Mouse (Mus musculus) cerebellum, postnatal 25 days (tissue): ENCODE measurements around the gene Ehd4.

Experiments
- DNase-seq, 2 experiments: peaks; one replicate each; pipeline ENCODE4 v3.0.0; 2021; ENCODE audit warnings: mixed read lengths in 2 of 2

Ehd4 gene

GRCm38 (mm10) chr2:120142336-120142735, 12.1 kb downstream of the Ehd4 start:
- DNase-seq = no peak

- DNase-seq = no peak
Measured at GRCm38 (mm10) chr2:120141671-120142070, 12.7 kb downstream of the Ehd4 start.

DNA sequence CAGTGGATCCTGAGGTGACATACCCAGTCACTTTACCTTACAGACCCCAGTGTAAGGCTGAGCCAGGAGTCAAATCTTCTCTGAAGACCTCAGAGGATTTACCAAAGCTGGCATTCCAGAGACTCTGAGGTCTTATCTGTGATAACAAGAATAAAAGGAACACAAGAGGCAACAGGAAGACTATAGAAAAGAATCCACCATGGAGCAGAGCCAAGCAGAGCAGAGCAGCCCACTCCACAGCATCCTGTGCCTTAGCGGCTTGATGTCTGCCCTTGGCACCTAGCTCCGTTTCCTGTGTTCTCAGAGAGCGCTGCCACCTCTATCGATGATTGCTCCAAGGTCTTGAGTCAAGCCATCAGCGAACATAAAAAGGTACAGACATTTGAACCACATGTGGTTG, 14.1 kb downstream of the Ehd4 start:
- DNase-seq = no peak

GRCm38 (mm10) chr2:120139091-120139490, 15.3 kb downstream of the Ehd4 start:
- DNase-seq = no peak

DNA sequence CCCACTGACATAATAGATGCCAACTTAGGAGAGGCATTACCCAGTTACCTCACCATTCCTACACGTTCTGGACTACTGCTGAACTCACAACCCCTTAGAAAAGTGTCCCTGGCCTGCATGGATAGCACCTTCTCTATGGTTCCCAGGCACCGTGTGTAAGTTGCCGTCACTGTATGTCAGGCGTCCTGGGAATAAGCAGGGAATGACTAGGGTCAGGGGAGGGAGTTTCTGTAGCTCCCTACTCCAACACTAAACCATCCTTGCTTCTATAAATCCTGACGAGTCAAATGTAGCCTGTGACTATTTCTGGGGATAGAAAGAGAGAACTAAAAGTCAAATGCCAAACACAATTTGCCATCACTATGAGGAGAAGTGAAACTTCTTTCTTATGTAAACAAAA, 17.1 kb downstream of the Ehd4 start:
- DNase-seq = no peak

GRCm38 (mm10) chr2:120134453-120135075, 19.8 kb downstream of the Ehd4 start:
- no peak for DNase-seq

DNA sequence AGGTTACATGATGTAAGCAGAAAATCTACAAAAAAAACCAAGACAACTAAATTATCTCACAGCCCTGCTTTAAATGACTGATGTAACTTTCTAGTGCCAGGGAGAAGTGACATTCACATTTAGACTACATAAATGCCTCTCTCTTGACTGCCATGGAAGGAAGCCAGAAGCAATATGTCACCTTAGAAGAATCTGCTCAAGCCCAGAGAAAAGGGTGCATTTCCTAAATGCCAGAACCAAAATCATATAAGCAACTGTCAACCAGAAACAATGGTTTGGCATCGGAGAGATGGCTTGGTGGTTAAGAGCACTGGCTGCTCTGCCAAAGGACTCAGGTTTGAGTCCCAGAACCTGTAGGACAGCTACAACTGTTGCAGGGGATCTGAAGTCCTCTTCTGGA, 22.5 kb downstream of the Ehd4 start:
- no peak for DNase-seq

DNA sequence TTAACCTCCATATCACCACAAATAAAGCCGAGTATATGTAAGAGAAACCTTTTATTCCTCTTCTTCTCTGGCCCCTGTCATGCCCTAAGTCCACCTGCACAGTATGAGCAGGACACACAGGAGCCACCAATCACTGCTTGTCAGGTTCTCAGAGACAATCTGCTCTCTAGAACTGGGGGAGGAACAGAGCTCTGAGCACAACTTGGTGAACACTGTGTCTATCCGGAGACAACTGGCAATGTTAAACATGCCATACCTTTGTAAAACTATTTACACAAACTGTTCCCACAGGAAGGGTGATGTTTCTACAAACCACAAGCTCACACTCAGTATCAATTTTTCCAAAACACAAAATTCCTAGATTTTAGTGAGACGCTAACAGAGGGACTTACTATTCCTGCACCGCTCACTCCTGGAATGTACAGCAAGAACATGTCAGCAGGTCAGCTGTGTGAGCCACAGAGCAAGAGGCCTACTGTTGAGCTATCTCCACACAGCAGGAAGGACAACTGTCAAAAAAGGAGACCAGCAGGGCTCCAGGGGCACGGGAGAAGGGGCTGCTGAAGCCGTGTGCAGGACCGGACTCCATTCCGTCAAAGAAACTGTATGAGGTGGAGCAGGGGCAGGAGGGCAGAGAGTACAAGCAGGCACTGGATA, 25.0 kb downstream of the Ehd4 start:
- no peak for DNase-seq

GRCm38 (mm10) chr2:120128611-120129051, 25.8 kb downstream of the Ehd4 start:
- DNase-seq = no peak

DNA sequence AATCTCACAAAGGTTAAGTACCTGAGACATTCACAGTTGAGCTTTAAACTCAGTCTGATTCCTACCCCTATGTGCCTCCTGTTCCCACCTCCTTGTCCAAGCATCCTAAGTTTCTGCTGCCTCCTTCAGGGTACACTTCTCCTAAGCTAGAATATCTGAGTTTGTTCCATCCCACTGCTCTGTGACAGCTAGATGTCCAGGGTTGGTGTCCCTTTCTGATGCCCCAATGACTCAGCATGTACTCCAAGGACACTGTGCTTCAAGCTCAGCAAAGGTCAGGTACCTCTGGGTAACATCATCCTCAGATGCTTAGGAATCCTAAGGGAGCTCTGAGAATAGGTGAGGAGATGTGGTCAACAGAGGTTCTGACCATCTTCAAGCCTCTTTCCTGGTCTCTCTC, 26.4 kb downstream of the Ehd4 start:
- no peak for DNase-seq

- DNase-seq = no peak
Measured at GRCm38 (mm10) chr2:120126901-120127300, 27.5 kb downstream of the Ehd4 start.

GRCm38 (mm10) chr2:120126408-120126807, 28.0 kb downstream of the Ehd4 start:
- DNase-seq = peak; percentile 12 to 21

- DNase-seq = no peak
Measured at GRCm38 (mm10) chr2:120125461-120125860, 28.9 kb downstream of the Ehd4 start.

GRCm38 (mm10) chr2:120124946-120125345, 29.5 kb downstream of the Ehd4 start:
- peak in 1 of 2 experiments; percentile 29 for DNase-seq

- peak; percentile 30 to 56 for DNase-seq
Measured at GRCm38 (mm10) chr2:120124096-120124495, 30.3 kb downstream of the Ehd4 start.

DNA sequence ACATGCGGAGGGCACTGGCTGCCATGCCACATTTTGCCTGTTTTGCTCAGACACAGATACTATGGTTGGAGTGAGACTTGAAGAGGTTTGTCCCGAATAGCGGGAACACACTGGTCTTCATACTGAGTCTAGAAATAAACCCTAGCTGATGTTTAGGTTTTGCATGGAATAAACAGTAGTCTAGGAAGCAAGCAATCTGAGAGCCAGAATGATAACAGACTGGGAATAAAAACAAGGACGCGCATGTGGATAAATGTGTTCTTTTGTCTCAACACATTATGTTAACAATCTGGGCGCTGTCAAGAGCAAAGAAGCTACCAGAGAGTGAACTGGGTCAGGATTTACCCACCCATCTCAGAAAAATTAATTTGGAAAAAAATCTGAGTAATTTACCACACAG, 31.4 kb downstream of the Ehd4 start:
- no peak for DNase-seq

DNA sequence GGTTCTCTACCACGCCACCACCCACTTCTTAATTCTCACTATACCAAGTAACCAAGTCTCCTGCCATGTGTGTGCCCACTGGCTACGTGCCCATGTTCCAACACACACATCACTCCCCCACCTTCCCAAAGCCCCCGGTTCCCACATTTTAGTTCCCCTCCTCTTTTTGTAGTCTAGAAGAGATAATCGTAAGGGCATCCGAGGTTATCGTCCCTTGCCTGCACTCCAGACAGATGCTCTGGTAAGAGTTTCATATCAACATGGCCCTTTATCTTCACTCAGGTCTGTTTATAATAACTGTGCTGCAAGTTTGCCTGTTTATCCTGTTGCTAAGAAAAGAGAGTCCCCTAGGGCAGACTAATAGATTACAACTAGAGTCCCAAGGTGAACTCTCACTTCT, 37.1 kb downstream of the Ehd4 start:
- no peak for DNase-seq

- DNase-seq = no peak
Measured at GRCm38 (mm10) chr2:120116362-120116761, 38.0 kb downstream of the Ehd4 start.

- DNase-seq = no peak
Measured at GRCm38 (mm10) chr2:120114977-120115376, 39.4 kb downstream of the Ehd4 start.

GRCm38 (mm10) chr2:120113963-120114362, 40.4 kb downstream of the Ehd4 start:
- no peak for DNase-seq

- no peak for DNase-seq
Measured at GRCm38 (mm10) chr2:120113476-120113875, 40.9 kb downstream of the Ehd4 start.

DNA sequence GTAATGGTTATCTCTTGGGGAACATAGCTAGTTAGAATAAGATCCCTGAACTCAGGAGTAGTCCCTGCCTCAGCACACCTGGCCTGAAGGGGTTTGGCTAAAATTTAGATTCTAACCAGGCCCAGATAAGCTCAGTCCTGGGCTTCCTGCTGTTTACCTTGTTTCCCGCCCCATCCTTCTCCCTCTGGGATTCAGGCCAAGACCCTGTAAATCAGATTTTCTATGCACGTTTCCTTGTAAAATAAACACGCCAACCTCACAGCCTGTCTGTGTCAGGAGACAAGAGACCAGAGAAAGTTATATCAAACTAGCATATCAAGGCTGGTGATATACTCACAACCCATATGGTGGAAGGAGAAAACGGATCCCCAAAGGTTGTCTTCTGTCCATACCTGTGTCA, 42.8 kb downstream of the Ehd4 start:
- DNase-seq = no peak

DNA sequence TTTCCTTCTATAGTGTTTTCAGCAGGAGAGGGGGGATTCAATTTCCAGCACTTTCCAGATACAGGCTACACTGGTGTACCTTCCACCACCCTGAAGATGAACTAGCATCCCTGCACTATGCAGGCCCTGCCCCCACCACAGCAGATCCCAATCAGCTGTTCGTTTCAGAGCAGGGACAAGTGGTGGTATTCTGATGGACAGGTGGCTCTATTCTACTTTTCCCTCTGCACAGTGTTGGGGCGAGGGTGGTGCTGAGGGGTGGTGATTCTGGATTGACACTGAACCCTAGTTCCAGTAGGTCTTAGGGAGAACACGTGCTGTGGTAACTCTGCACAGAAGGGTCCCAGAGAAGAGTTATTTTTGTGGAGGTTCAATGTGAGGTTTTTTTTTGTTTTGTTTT, 43.2 kb downstream of the Ehd4 start:
- no peak for DNase-seq

GRCm38 (mm10) chr2:120108077-120108476, 46.3 kb downstream of the Ehd4 start:
- no peak for DNase-seq

- no peak for DNase-seq
Measured at GRCm38 (mm10) chr2:120107446-120107845, 47.0 kb downstream of the Ehd4 start.
